Mouse (Mus musculus): ENCODE measurements around the gene Nek4. TPM values are rescaled to one million over a fixed set of nuclear protein-coding genes. Genes with fewer than 3 reads are reported as not detected.

Nek4 gene
- polyA plus RNA-seq, 1 experiment from 2014 or later = 17.2 TPM

DNA sequence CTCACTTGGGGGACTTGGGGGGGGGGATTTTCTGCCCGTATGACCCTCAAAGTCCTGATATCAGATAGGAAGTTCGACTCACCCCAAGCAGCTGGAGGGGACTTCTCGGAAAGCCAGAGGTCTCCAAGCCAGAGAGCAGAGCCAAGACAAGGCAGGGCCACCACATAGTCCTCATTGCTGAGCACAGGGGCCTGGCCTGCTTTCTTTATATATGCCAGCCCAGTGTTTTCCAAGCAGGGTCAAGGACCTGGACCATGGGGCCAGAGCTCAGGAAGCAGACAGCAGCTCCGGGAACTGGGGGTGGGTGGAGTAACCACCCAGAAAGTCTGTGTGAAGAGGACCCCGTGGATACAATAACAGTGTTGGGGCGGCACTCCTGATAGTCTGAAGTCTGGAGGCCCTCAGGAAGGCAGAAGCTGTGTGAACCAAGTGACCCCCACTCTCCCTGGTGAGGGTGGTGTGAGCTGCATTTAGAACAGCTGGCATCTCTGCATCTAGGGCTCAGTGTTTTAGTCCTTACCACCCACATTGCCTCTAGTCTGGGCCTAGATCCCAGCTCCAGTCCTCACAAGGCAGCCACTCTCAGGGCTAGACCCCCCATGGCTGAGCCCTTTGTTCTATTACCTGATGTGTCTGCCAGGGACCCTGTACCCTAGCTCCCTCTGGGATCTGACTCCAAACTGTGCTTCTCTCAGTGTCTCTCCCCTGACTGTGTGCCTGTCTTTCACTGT lies 27.6 kb upstream of the Nek4 start, which contains the start of gene Itih3:
TSS of gene Itih3 (minus strand) at position 386 of the 731 bp plus-strand sequence.
- no peak within 1 kb of the TSS for H3K4me2 ChIP-seq
- no peaks in the 10 kb centered on the region for H3K4me1 ChIP-seq (replicated peaks)
- ATAC-seq (ENCODE audit: insufficient number of reproducible peaks, insufficient read depth, low FRiP score, low TSS enrichment, low read depth) = no peak
- H3K9ac ChIP-seq (replicated peaks) = no peak within 1 kb of the TSS
- H3K4me3 ChIP-seq (replicated peaks) = no peak within 1 kb of the TSS
- WGBS = 74% methylated on average over 6 of the region's 6 CpGs
- no peaks in the 10 kb centered on the region for H3K27me3 ChIP-seq
- no peak within 1 kb of the TSS for H3K27ac ChIP-seq
- H3K36me3 ChIP-seq = no peaks in the 10 kb centered on the region
- no peaks in the 10 kb centered on the region for H3K9me3 ChIP-seq

DNA sequence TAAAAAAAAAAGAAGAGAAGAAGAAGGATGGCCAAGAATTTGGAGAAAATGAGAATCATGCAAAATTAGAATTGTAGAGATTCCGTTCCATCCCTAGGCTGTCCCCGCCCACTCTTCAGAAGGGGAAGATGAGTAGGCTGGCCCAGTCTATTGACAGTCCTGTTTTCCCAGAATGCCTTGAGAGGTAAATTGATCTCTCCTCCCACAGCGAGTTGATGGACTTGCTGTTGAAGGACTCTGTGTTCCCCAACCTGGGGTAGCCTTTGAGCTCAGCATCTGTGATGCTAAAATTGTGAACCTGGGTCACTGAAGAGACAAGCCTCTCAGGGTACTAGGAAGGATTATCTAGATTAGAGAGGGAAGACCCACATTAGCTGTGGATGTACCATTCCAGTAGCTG lies 25.7 kb upstream of the Nek4 start:
- Histone ChIP-seq H3K27ac (no peak overlapping the region), H3K9ac (replicated peaks) (no peak overlapping the region), H3K27me3 (no peaks in the 10 kb centered on the region), H3K4me2 (no peak overlapping the region), H3K4me1 (replicated peaks) (no peaks in the 10 kb centered on the region), H3K36me3 (no peaks in the 10 kb centered on the region), H3K4me3 (replicated peaks) (no peak overlapping the region), H3K9me3 (no peaks in the 10 kb centered on the region)
- no peak for ATAC-seq (ENCODE audit: insufficient number of reproducible peaks, insufficient read depth, low FRiP score, low TSS enrichment, low read depth)
- 86% methylated on average over 3 of the region's 3 CpGs for WGBS

DNA sequence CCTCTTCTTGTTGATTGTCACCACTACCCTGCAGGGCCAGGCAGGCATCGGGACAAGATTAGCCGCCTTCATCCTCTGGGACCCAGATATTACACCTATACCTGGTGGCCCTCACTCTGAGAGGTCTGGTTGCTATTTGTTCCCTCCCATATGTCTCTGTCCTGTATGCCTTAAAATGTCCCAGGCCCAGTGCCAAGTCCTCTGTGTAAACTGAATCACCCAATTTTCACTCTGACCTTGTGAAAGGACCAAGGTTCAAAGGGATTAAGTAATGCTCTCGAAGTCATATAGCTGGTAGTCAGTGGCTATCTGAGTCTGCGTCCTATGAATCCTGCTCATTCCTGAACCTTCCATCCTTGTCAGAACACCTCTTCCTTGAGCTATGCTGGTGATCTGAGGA lies 20.8 kb upstream of the Nek4 start:
- WGBS = 95% methylated on average over 4 of the region's 4 CpGs
- no peak overlapping the region for H3K9ac ChIP-seq (replicated peaks)
- ATAC-seq (ENCODE audit: insufficient number of reproducible peaks, insufficient read depth, low FRiP score, low TSS enrichment, low read depth) = no peak

DNA sequence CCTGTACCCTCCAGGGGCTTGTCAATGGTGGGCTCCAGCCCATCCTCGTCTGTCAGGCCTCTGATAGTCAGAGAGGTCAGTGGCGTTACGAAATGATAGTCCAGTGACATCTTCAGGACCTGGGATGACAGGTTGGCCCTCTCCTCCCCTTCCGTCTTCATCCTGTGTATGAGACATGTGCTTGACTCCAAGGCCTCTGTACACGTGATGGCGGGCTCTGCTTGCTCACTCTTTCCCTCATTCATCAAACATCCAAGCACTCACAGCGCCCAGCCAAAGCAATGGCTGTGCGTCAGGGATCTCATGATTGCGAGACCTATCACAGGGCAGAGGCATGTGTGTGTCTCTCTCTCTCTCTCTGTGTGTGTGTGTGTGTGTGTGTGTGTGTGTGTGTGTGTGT lies 17.8 kb upstream of the Nek4 start:
- 87% methylated on average over 9 of the region's 9 CpGs for WGBS
- Histone ChIP-seq H3K36me3 (no peaks in the 10 kb centered on the region), H3K4me2 (no peak overlapping the region), H3K27ac (no peak overlapping the region), H3K9ac (replicated peaks) (no peak overlapping the region), H3K27me3 (no peaks in the 10 kb centered on the region), H3K4me3 (replicated peaks) (no peak overlapping the region), H3K4me1 (replicated peaks) (no peaks in the 10 kb centered on the region), H3K9me3 (no peaks in the 10 kb centered on the region)
- ATAC-seq (ENCODE audit: insufficient number of reproducible peaks, insufficient read depth, low FRiP score, low TSS enrichment, low read depth) = no peak

More for the DNA sequence above, 20.8 kb upstream of the Nek4 start:
- no peak overlapping the region for H3K4me3 ChIP-seq (replicated peaks)
- H3K27ac ChIP-seq = no peak overlapping the region
- no peak overlapping the region for H3K4me2 ChIP-seq
- no peaks in the 10 kb centered on the region for H3K27me3 ChIP-seq
- H3K4me1 ChIP-seq (replicated peaks) = no peaks in the 10 kb centered on the region
- H3K36me3 ChIP-seq = no peaks in the 10 kb centered on the region
- no peaks in the 10 kb centered on the region for H3K9me3 ChIP-seq

DNA sequence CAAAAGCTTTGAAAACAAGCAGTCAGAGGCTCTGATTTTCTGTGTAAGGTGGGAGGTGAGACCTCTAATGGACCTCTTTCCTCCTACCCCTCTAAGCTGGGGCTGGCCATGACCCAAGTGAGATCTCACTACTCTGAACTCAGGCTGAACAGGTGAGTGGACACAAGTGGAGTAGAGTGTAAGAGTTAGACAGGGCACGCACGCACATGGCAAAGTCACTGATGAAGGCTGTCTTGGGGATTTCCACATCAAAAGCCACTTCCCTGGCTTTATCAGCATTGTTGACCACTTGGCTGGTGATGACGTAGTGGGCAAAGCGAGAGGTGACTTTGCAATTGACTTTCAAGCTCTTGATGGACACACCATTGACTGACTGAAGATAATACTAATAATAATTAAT lies 8.9 kb upstream of the Nek4 start:
- 0 out of 2 replicates have a peak, but pooled peaks cover 3% of the 10 kb centered on the region for H3K27me3 ChIP-seq

DNA sequence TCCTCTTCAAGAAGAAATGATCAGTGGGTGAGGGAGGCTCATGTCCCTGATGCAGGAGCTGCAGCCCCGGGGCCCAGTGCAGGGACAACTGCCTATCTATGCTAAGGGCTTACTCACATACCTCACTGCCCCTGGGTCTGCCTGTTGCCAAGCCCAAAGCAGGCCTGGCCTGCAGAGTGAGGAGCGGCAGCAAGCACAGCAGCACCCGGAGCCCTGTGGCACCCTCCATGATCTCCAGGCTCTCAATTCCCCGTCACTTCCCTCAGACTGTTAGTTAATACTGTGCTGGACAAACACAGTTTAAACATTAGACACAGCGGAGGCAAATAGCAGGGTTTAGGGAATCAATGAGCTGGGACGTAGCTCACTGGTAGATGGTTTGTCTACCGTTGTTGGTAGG lies 8.1 kb upstream of the Nek4 start, which contains the start of gene Itih1:
TSS of gene Itih1 (minus strand) at position 252 of the 400 bp plus-strand sequence.
- Histone ChIP-seq H3K27me3 (0 out of 2 replicates have a peak, but pooled peaks cover 3% of the 10 kb centered on the region), H3K9me3 (no peaks in the 10 kb centered on the region), H3K27ac (no peak within 1 kb of the TSS), H3K9ac (replicated peaks) (no peak within 1 kb of the TSS), H3K4me3 (replicated peaks) (no peak within 1 kb of the TSS), H3K36me3 (no peaks in the 10 kb centered on the region), H3K4me2 (no peak within 1 kb of the TSS), H3K4me1 (replicated peaks) (no peaks in the 10 kb centered on the region)
- ATAC-seq (ENCODE audit: insufficient number of reproducible peaks, insufficient read depth, low FRiP score, low TSS enrichment, low read depth) = no peak; the same call in 1 of the 2 replicates
- WGBS = 93% methylated on average over 7 of the region's 7 CpGs

More for the DNA sequence above, 8.9 kb upstream of the Nek4 start:
- H3K4me1 ChIP-seq (replicated peaks) = no peaks in the 10 kb centered on the region
- H3K4me3 ChIP-seq (replicated peaks) = no peak overlapping the region
- no peaks in the 10 kb centered on the region for H3K9me3 ChIP-seq
- no peak overlapping the region for H3K27ac ChIP-seq
- H3K36me3 ChIP-seq = no peaks in the 10 kb centered on the region
- WGBS = 97% methylated on average over 4 of the region's 4 CpGs
- ATAC-seq (ENCODE audit: insufficient number of reproducible peaks, insufficient read depth, low FRiP score, low TSS enrichment, low read depth) = no peak
- no peak overlapping the region for H3K4me2 ChIP-seq
- no peak overlapping the region for H3K9ac ChIP-seq (replicated peaks)

DNA sequence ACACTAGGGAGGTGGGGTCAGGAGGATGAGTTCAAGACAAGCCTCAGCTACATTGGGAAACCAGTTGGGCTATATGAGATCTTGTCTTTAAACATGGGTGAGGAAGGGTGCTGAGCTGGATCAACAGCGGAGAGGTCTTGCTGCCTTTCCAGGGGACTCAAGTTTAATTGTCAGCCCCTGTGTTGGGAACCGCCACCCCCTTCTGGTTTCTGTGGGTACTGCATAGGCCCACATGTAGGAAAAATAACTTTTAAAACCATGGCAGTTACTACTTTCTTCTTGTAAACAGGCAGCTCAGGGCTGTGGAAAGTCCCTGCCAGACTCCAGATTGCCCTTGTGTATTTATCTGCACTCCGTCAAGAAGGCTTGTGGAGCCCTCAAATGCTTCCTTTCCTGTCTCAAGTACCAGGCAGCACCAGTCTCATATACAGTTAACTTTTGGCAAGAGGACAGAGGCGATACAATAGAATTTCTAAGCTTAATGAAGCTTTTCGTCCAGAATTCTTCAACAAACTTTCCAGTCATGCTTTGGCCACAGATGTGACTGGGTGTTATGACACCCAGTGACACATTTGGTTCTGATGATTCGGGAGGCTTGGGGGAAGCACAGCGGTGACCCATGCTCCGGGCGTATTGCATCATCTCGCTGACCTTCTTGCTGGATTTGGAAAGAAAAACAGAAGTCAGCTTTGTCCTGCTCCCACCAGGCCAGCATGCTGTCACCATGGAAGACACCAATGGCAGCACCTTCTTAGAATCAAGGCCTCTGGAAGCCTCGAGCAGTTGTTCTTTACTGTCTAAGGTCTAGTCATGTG lies 7.1 kb upstream of the Nek4 start:
- no peak for ATAC-seq (ENCODE audit: insufficient number of reproducible peaks, insufficient read depth, low FRiP score, low TSS enrichment, low read depth)
- Histone ChIP-seq H3K27me3 (0 out of 2 replicates have a peak, but pooled peaks cover 3% of the 10 kb centered on the region), H3K4me2 (no peak overlapping the region), H3K4me1 (replicated peaks) (no peaks in the 10 kb centered on the region), H3K4me3 (replicated peaks) (no peak overlapping the region), H3K9me3 (no peaks in the 10 kb centered on the region), H3K36me3 (no peaks in the 10 kb centered on the region), H3K9ac (replicated peaks) (no peak overlapping the region), H3K27ac (no peak overlapping the region)
- 63% methylated on average over 11 of the region's 11 CpGs for WGBS

DNA sequence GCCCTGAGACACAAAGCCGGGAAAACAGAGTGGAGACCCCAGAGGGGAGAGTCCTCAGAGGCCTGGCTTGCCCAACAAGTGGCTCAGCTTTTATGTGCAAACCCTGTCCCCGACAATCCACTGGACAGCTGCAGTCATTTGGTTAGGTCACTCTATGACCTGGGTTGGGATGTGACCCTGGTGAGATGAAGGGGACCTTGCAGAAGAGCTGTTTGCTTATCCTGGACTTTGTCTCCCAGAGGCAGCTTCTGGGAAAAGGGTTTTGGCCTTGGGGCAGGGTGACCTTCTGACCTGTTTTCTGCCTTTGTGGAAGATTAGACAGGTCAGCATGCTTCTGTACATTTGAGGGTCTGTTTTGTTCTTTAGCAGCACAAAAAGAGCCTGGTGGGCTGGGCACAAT lies 6.4 kb upstream of the Nek4 start:
- Histone ChIP-seq H3K36me3 (no peaks in the 10 kb centered on the region), H3K4me3 (replicated peaks) (no peak overlapping the region), H3K9ac (replicated peaks) (no peak overlapping the region), H3K4me2 (no peak overlapping the region), H3K9me3 (no peaks in the 10 kb centered on the region), H3K27ac (no peak overlapping the region), H3K27me3 (0 out of 2 replicates have a peak, but pooled peaks cover 3% of the 10 kb centered on the region), H3K4me1 (replicated peaks) (no peaks in the 10 kb centered on the region)
- WGBS = 73% methylated on average over 2 of the region's 2 CpGs
- no peak for ATAC-seq (ENCODE audit: insufficient number of reproducible peaks, insufficient read depth, low FRiP score, low TSS enrichment, low read depth)

DNA sequence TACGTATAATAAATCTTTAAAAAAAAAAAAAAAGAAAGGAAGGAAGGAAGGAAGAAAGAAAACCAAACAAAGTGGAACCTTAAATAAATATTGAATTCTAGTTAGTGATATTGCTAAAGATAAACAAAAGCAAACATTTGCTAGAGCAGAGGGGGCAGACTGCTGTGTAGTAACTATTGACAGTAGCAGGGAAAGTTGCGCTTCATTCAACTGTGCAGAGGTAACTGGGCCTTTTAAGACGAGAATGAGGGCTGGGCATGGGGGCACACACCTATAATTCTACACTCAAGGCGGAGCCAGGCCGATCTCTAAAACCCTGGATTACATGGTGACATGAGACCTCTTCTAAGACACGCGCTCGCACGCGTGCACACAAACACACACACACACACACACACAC lies 1.2 kb upstream of the Nek4 start:
- peaks cover 8% of the 10 kb centered on the region for H3K36me3 ChIP-seq
- no peak for ATAC-seq (ENCODE audit: insufficient number of reproducible peaks, insufficient read depth, low FRiP score, low TSS enrichment, low read depth)
- no peak overlapping the region for H3K4me3 ChIP-seq (replicated peaks)
- no peak overlapping the region for H3K9ac ChIP-seq (replicated peaks)
- WGBS = 97% methylated on average over 10 of the region's 10 CpGs
- H3K4me1 ChIP-seq (replicated peaks) = peaks cover 4% of the 10 kb centered on the region; the same call in 1 of the 2 replicates
- no peaks in the 10 kb centered on the region for H3K9me3 ChIP-seq
- no peak overlapping the region for H3K4me2 ChIP-seq
- H3K27me3 ChIP-seq = 0 out of 2 replicates have a peak, but pooled peaks cover 3% of the 10 kb centered on the region
- no peak overlapping the region for H3K27ac ChIP-seq

DNA sequence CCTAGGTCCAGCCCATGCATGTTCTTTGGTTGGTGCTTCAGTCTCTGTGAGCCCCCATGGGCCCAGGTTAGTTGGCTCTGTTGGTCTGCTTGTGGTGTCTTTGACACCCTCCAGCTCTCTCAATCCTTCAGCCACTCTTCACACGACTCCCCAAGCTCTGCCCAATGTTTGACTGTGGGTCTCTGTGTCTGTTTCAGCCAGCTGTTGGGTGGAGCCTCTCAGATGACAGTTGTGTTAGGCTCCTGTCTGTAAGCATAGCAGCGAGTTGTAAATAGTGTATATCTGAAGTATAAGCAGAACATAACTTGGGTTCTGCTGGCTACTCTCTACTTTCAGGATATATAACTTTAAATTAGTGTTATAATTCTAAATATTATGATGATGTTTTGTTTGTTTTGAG lies 7.3 kb downstream of the Nek4 start:
- WGBS = 78% methylated on average over 2 of the region's 2 CpGs
- ATAC-seq (ENCODE audit: insufficient number of reproducible peaks, insufficient read depth, low FRiP score, low TSS enrichment, low read depth) = no peak
- Histone ChIP-seq H3K9me3 (no peaks in the 10 kb centered on the region), H3K27ac (no peak overlapping the region), H3K9ac (replicated peaks) (no peak overlapping the region), H3K36me3 (peaks cover 29% of the 10 kb centered on the region), H3K27me3 (no peaks in the 10 kb centered on the region), H3K4me1 (replicated peaks) (no peaks in the 10 kb centered on the region), H3K4me2 (no peak overlapping the region), H3K4me3 (replicated peaks) (no peak overlapping the region)

DNA sequence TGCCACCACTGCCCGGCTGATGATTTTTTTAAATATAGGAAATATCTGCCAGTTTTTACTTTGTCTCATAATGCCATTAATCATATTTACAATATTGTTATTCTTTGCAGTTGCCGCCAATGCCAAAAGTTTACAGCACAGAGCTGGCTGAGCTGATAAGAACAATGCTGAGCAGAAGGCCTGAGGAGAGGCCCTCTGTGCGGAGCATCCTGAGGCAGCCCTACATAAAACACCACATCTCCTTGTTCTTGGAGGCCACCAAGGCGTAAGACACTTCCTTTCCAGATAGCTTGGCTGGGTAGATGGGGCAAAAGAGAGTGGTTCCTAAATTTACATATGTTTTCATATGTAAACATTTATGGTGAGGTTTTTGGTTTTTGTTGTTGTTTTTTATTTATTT lies 7.9 kb downstream of the Nek4 start:
- Histone ChIP-seq H3K9ac (replicated peaks) (no peak overlapping the region), H3K27me3 (no peaks in the 10 kb centered on the region), H3K4me3 (replicated peaks) (no peak overlapping the region), H3K27ac (no peak overlapping the region), H3K4me1 (replicated peaks) (no peaks in the 10 kb centered on the region), H3K9me3 (no peaks in the 10 kb centered on the region), H3K36me3 (peaks cover 25% of the 10 kb centered on the region), H3K4me2 (no peak overlapping the region)
- 95% methylated on average over 4 of the region's 4 CpGs for WGBS
- no peak for ATAC-seq (ENCODE audit: insufficient number of reproducible peaks, insufficient read depth, low FRiP score, low TSS enrichment, low read depth)
